9 mouse cellular contexts compared by ENCODE assay signal in the genomic region with DNA sequence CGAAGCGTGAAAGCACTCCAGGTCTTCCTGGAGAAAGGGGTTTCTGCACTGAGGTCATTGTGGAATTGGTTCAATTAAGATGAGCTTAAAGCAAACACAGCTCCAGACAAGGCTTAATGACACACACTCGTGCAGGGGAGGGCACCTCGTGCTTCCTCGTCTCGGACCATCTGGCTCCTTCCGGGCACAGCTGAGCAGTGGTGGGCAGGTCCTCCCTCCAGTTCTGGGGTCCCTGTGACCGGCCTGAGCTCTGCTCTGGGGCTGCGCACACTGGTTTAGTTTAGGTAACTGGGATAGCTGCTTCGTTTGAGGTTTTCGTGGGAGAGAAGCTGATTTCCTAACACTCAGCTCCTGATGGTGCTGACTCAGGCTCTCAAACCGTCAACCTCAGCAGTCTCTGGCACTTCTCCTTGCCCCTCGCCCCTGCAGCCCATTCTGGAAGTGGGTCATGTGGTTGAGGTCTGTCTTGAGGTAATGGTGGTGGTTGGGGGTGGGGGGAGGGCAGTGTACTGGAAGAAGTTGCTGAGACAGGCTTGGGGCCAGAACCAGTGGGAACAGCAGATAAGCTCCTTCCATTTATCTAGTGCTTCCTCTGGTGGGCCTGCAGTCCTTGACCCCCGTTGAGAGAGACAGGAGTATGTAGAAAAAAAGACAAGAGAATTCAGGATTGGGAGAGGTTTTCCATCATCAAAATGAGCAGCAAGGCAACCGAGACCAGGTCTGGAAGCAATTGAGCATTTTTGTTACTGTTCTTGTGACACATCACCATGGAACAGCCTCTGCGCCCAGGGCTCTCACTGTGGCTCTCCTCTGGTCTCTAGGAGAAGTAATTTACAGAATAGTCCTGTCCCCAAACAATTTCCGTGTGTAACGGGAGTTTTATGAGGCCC. TPM values are rescaled to one million over a fixed set of nuclear protein-coding genes. Genes with fewer than 3 reads are reported as not detected.
DNase-seq lines count a peak whose midpoint lies in the region; ATAC-seq and TF ChIP-seq lines count a peak whose summit lies in the region.
"Had no signal": no experiment of that assay in that cellular context is flagged by ENCODE, and none has a peak within 500 bp of the region (broad histone marks: within the 10 kb centered on the region; RNA-seq: fewer than 3 reads in every experiment).

No protein-coding gene starts in this region.

- peak overlapping the region; percentile 61; the same call in 1 of the 2 replicates for H3K27ac ChIP-seq in heart, embryonic 12.5 days (ENCODE audit: poor library complexity, severe bottlenecking)
- H3K27ac ChIP-seq in embryonic facial prominence, embryonic 14.5 days (replicated peaks; ENCODE audit: low read depth, low read length): peak overlapping the region; percentile 71
- H3K27ac ChIP-seq in kidney, postnatal 0 days: peak overlapping the region; percentile 54
- H3K27ac ChIP-seq: neural tube, embryonic 12.5 days had no signal

- no peak for DNase-seq in heart, postnatal 4 days
- DNase-seq in Muller cell, postnatal 12 days (ENCODE audit: inconsistent ontology term): peak; percentile 44
- DNase-seq in embryonic facial prominence, embryonic 14.5 days (ENCODE audit: low spot score): peak; percentile 73
- DNase-seq in kidney, postnatal 0 days (ENCODE audit: low spot score): peak; percentile 73
- DNase-seq in monocyte, adult 2 months (ENCODE audit: low read depth in 1 of 2, low spot score in 2 of 2): peak; percentile 24 to 31
- DNase-seq in adrenal gland, adult 18-20 months (ENCODE audit: low spot score in 2 of 2): no peak
- no peak for DNase-seq in urinary bladder, postnatal 25 days (ENCODE audit: low spot score)

- no peak overlapping the region for H3K4me3 ChIP-seq in heart, embryonic 12.5 days
- H3K4me3 ChIP-seq in embryonic facial prominence, embryonic 14.5 days (ENCODE audit: low read depth, low read length): no peak overlapping the region
- H3K4me3 ChIP-seq in kidney, postnatal 0 days (replicated peaks; ENCODE audit: low read depth, low read length): no peak overlapping the region
- H3K4me3 ChIP-seq: neural tube, embryonic 12.5 days had no signal

- H3K4me1 ChIP-seq in heart, embryonic 12.5 days (replicated peaks): peaks cover 53% of the 10 kb centered on the region
- H3K4me1 ChIP-seq in embryonic facial prominence, embryonic 14.5 days (ENCODE audit: control insufficient read depth, insufficient read depth, low read length): peaks cover 31% of the 10 kb centered on the region
- H3K4me1 ChIP-seq in kidney, postnatal 0 days (replicated peaks; ENCODE audit: insufficient read depth, low read length): peaks cover 31% of the 10 kb centered on the region

- H3K36me3 ChIP-seq in heart, embryonic 12.5 days: peaks cover 12% of the 10 kb centered on the region
- H3K36me3 ChIP-seq in embryonic facial prominence, embryonic 14.5 days (ENCODE audit: control insufficient read depth, insufficient read depth, low read length): peaks cover 22% of the 10 kb centered on the region
- peaks cover 6% of the 10 kb centered on the region for H3K36me3 ChIP-seq in kidney, postnatal 0 days (ENCODE audit: insufficient read depth, low read length)
- H3K36me3 ChIP-seq: neural tube, embryonic 12.5 days had no signal

- 25% methylated on average over 18 of the region's 18 CpGs for WGBS in heart, embryonic 12.5 days
- WGBS in embryonic facial prominence, embryonic 14.5 days: 25% methylated on average over 18 of the region's 18 CpGs
- WGBS in kidney, postnatal 0 days: 22% methylated on average over 18 of the region's 18 CpGs

- ATAC-seq in heart, embryonic 12.5 days (ENCODE audit: insufficient number of reproducible peaks, low FRiP score): peak; percentile 49; the same call in 1 of the 2 replicates
- peak; percentile 67 for ATAC-seq in embryonic facial prominence, embryonic 14.5 days (ENCODE audit: low read depth)
- peak; percentile 84 for ATAC-seq in kidney, postnatal 0 days (replicated peaks; ENCODE audit: low FRiP score, low read depth)

- no peak overlapping the region for H3K9ac ChIP-seq in heart, embryonic 12.5 days
- no peak overlapping the region for H3K9ac ChIP-seq in embryonic facial prominence, embryonic 14.5 days (ENCODE audit: low read depth, low read length)
- no peak overlapping the region for H3K9ac ChIP-seq in kidney, postnatal 0 days (ENCODE audit: low read depth, low read length)
- H3K9ac ChIP-seq: neural tube, embryonic 12.5 days had no signal

- no peak for TF ChIP-seq CTCF in kidney, postnatal 0 days (IDR thresholded peaks at IDR 0.05; ENCODE audit: low read depth)

- 0 out of 2 replicates have a peak overlapping the region, but pooled peaks have one; percentile 0 for H3K4me2 ChIP-seq in heart, embryonic 12.5 days
- peak overlapping the region; percentile 10; the same call in 1 of the 2 replicates for H3K4me2 ChIP-seq in embryonic facial prominence, embryonic 14.5 days (ENCODE audit: low read depth, low read length)
- no peak overlapping the region for H3K4me2 ChIP-seq in kidney, postnatal 0 days (ENCODE audit: low read length)
- H3K4me2 ChIP-seq: neural tube, embryonic 12.5 days had no signal

- H3K27me3 ChIP-seq in heart, embryonic 12.5 days (replicated peaks): no peaks in the 10 kb centered on the region
- H3K27me3 ChIP-seq in embryonic facial prominence, embryonic 14.5 days (replicated peaks; ENCODE audit: control insufficient read depth, insufficient read depth, low read length): no peaks in the 10 kb centered on the region
- no peaks in the 10 kb centered on the region for H3K27me3 ChIP-seq in kidney, postnatal 0 days (ENCODE audit: insufficient read depth, low read length)
- H3K27me3 ChIP-seq: neural tube, embryonic 12.5 days had no signal

- H3K9me3 ChIP-seq in heart, embryonic 12.5 days (replicated peaks): no peaks in the 10 kb centered on the region
- no peaks in the 10 kb centered on the region for H3K9me3 ChIP-seq in embryonic facial prominence, embryonic 14.5 days (ENCODE audit: control insufficient read depth, low read length)
- H3K9me3 ChIP-seq in kidney, postnatal 0 days (replicated peaks; ENCODE audit: low read length): no peaks in the 10 kb centered on the region
- H3K9me3 ChIP-seq: neural tube, embryonic 12.5 days had no signal

RNA-seq across cellular contexts. Expression of gene Umps, which starts 44.5 kb away (rescaled TPM):
- 34.6 and 38.2 TPM in 2 replicates for polyA plus RNA-seq in heart, embryonic 12.5 days (2016; fragmentation: Nextera tagmentation; extraction: Ambion mirVana)
- total RNA-seq in heart, postnatal 4 days (2021): 10 to 100 TPM; 17.0 to 18.1 TPM
- polyA plus RNA-seq in embryonic facial prominence, embryonic 14.5 days (2014; fragmentation: Nextera tagmentation; extraction: Ambion mirVana): 45.7 and 51.2 TPM in 2 replicates
- polyA plus RNA-seq in kidney, postnatal 0 days (2015; fragmentation: Nextera tagmentation; extraction: Ambion mirVana): 37.9 and 41.7 TPM in 2 replicates
- 10 to 100 TPM; 49.1 TPM for total RNA-seq in adrenal gland, adult 18-20 months (2021)

Comparison
In these comparisons a context has a peak if more than half of its experiments do, and no peak if none do; other contexts are left out.
1. DNase-seq: peak in Muller cell, postnatal 12 days (single experiment), embryonic facial prominence, embryonic 14.5 days (single experiment), kidney, postnatal 0 days (single experiment) and monocyte, adult 2 months (2 of 2); none in heart, postnatal 4 days (single experiment), adrenal gland, adult 18-20 months (0 of 2) and urinary bladder, postnatal 25 days (single experiment).
2. Peak in every context shown above with its lines, with median percentiles within 50 percentile points of each other: ATAC-seq and H3K27ac ChIP-seq.